Mouse (Mus musculus): ENCODE results near the gene Spcs2. TPM values are rescaled to one million over a fixed set of nuclear protein-coding genes. Genes with fewer than 3 reads are reported as not detected.

Spcs2 gene
- polyA plus RNA-seq, 1 experiment from 2014 or later = 318 TPM

GRCm38 (mm10) chr7:99787935-99788334, 75.3 kb downstream of the Spcs2 start:
- Histone ChIP-seq H3K4me3 (ENCODE audit: low read depth, low read length) (no peak overlapping the region), H3K36me3 (ENCODE audit: insufficient read depth, low read length) (no peaks in the 10 kb centered on the region), H3K4me2 (replicated peaks; ENCODE audit: low read depth, low read length) (no peak overlapping the region), H3K4me1 (ENCODE audit: insufficient read depth, low read depth, low read length) (no peaks in the 10 kb centered on the region), H3K27ac (ENCODE audit: low read length) (no peak overlapping the region), H3K9ac (replicated peaks; ENCODE audit: low read depth) (no peak overlapping the region), H3K27me3 (replicated peaks; ENCODE audit: insufficient read depth, low read length) (no peaks in the 10 kb centered on the region), H3K9me3 (ENCODE audit: low read length) (no peaks in the 10 kb centered on the region)
- ATAC-seq (no peak), DNase-seq (ENCODE audit: low spot score) (no peak)
- TF ChIP-seq EP300 (IDR thresholded peaks at IDR 0.05) (no peak), CTCF (IDR thresholded peaks at IDR 0.05) (no peak)
- 55% methylated on average over 2 of the region's 2 CpGs for WGBS

Other genes with a start within 250 kb of the Spcs2 start
- gene Tpbgl, start 236.4 kb downstream of the Spcs2 start, polyA plus RNA-seq (2015; fragmentation: Nextera tagmentation; extraction: Ambion mirVana) = 0.58 and 0.79 TPM in 2 replicates
- 3.8 and 3.9 TPM in 2 replicates for gene Slco2b1, start 152.1 kb downstream of the Spcs2 start, polyA plus RNA-seq (2015; fragmentation: Nextera tagmentation; extraction: Ambion mirVana)
- not detected in 2 replicates for gene Olfr520, start 133.2 kb downstream of the Spcs2 start, polyA plus RNA-seq (2015; fragmentation: Nextera tagmentation; extraction: Ambion mirVana)
- not detected in 2 replicates for gene Olfr521, start 100.0 kb downstream of the Spcs2 start, polyA plus RNA-seq (2015; fragmentation: Nextera tagmentation; extraction: Ambion mirVana)
- 5.8 and 7.6 TPM in 2 replicates for gene Neu3, start 35.0 kb downstream of the Spcs2 start, polyA plus RNA-seq (2015; fragmentation: Nextera tagmentation; extraction: Ambion mirVana)
- 1.1 and 1.3 TPM in 2 replicates for gene Xrra1, start 4.3 kb downstream of the Spcs2 start, polyA plus RNA-seq (2015; fragmentation: Nextera tagmentation; extraction: Ambion mirVana)
- gene Rnf169, start 117.0 kb upstream of the Spcs2 start, polyA plus RNA-seq (2015; fragmentation: Nextera tagmentation; extraction: Ambion mirVana) = 3.8 and 4.2 TPM in 2 replicates
- 0.11 TPM in 1 of 2 replicates, not detected in the other for gene Chrdl2, start 142.7 kb upstream of the Spcs2 start, polyA plus RNA-seq (2015; fragmentation: Nextera tagmentation; extraction: Ambion mirVana)